Mouse (Mus musculus): ENCODE measurements around the gene Flt3l. TPM values are rescaled to one million over a fixed set of nuclear protein-coding genes. Genes with fewer than 3 reads are reported as not detected.

Flt3l gene
- polyA plus RNA-seq (2015; fragmentation: Nextera tagmentation; extraction: Ambion mirVana), result 2.2 and 2.5 TPM in 2 replicates

- Histone ChIP-seq H3K4me2 (ENCODE audit: low read depth, low read length) (peak within 1 kb of the TSS; percentile 79), H3K9me3 (ENCODE audit: control insufficient read depth, low read length) (peaks cover 3% of the 10 kb centered on the region; the same call in 1 of the 2 replicates), H3K4me1 (ENCODE audit: control insufficient read depth, insufficient read depth, low read length) (peaks cover 3% of the 10 kb centered on the region; the same call in 1 of the 2 replicates), H3K9ac (ENCODE audit: low read depth, low read length) (peak within 1 kb of the TSS; percentile 81), H3K36me3 (ENCODE audit: control insufficient read depth, insufficient read depth, low read length) (no peaks in the 10 kb centered on the region), H3K27me3 (replicated peaks; ENCODE audit: control insufficient read depth, insufficient read depth, low read length) (no peaks in the 10 kb centered on the region), H3K27ac (ENCODE audit: low read length) (no peak within 1 kb of the TSS), H3K4me3 (ENCODE audit: low read length) (peak within 1 kb of the TSS; percentile 74)
- peak; percentile 88 for ATAC-seq
- WGBS, result 2% methylated on average over 29 of the region's 29 CpGs
Measured at GRCm38 (mm10) chr7:45135993-45136567, at the start of gene Flt3l, which contains the start of gene Gm45713. TSS of gene Flt3l (minus strand) at chr7:45136432. TSS of gene Gm45713 (minus strand) at chr7:45136231.

- no peak overlapping the region for H3K9ac ChIP-seq (ENCODE audit: low read depth, low read length)
- no peak for ATAC-seq
- H3K27me3 ChIP-seq (replicated peaks; ENCODE audit: control insufficient read depth, insufficient read depth, low read length), result peaks cover 42% of the 10 kb centered on the region
- no peak overlapping the region for H3K4me3 ChIP-seq (ENCODE audit: low read length)
- no peaks in the 10 kb centered on the region for H3K4me1 ChIP-seq (ENCODE audit: control insufficient read depth, insufficient read depth, low read length)
- no peaks in the 10 kb centered on the region for H3K9me3 ChIP-seq (ENCODE audit: control insufficient read depth, low read length)
- H3K27ac ChIP-seq (ENCODE audit: low read length), result no peak overlapping the region
- no peak overlapping the region for H3K4me2 ChIP-seq (ENCODE audit: low read depth, low read length)
- no peaks in the 10 kb centered on the region for H3K36me3 ChIP-seq (ENCODE audit: control insufficient read depth, insufficient read depth, low read length)
- WGBS, result 71% methylated on average over 7 of the region's 7 CpGs
Measured at GRCm38 (mm10) chr7:45185921-45186320, 49.7 kb upstream of the Flt3l start.

- H3K4me2 ChIP-seq (ENCODE audit: low read depth, low read length), result no peak overlapping the region
- no peak overlapping the region for H3K9ac ChIP-seq (ENCODE audit: low read depth, low read length)
- H3K4me1 ChIP-seq (ENCODE audit: control insufficient read depth, insufficient read depth, low read length), result no peaks in the 10 kb centered on the region
- H3K36me3 ChIP-seq (ENCODE audit: control insufficient read depth, insufficient read depth, low read length), result no peaks in the 10 kb centered on the region
- WGBS, result 65% methylated on average over 7 of the region's 7 CpGs
- no peaks in the 10 kb centered on the region for H3K9me3 ChIP-seq (ENCODE audit: control insufficient read depth, low read length)
- H3K27ac ChIP-seq (ENCODE audit: low read length), result no peak overlapping the region
- H3K27me3 ChIP-seq (replicated peaks; ENCODE audit: control insufficient read depth, insufficient read depth, low read length), result peaks cover 63% of the 10 kb centered on the region
- no peak for ATAC-seq
- no peak overlapping the region for H3K4me3 ChIP-seq (ENCODE audit: low read length)
Measured at GRCm38 (mm10) chr7:45183672-45184071, 47.4 kb upstream of the Flt3l start.

- Histone ChIP-seq H3K36me3 (ENCODE audit: control insufficient read depth, insufficient read depth, low read length) (no peaks in the 10 kb centered on the region), H3K27me3 (replicated peaks; ENCODE audit: control insufficient read depth, insufficient read depth, low read length) (peaks cover 74% of the 10 kb centered on the region), H3K4me3 (ENCODE audit: low read length) (peak overlapping the region; percentile 39), H3K27ac (ENCODE audit: low read length) (no peak overlapping the region), H3K4me2 (ENCODE audit: low read depth, low read length) (peak overlapping the region; percentile 66), H3K4me1 (ENCODE audit: control insufficient read depth, insufficient read depth, low read length) (no peaks in the 10 kb centered on the region), H3K9ac (ENCODE audit: low read depth, low read length) (peak overlapping the region; percentile 15; the same call in 1 of the 2 replicates), H3K9me3 (ENCODE audit: control insufficient read depth, low read length) (no peaks in the 10 kb centered on the region)
- peak; percentile 40 for ATAC-seq
- WGBS, result 17% methylated on average over 11 of the region's 11 CpGs
Measured at GRCm38 (mm10) chr7:45182606-45183005, 46.4 kb upstream of the Flt3l start.

- H3K9ac ChIP-seq (ENCODE audit: low read depth, low read length), result peak overlapping the region; percentile 15; the same call in 1 of the 2 replicates
- peak; percentile 97 for ATAC-seq
- no peak overlapping the region for H3K27ac ChIP-seq (ENCODE audit: low read length)
- H3K9me3 ChIP-seq (ENCODE audit: control insufficient read depth, low read length), result no peaks in the 10 kb centered on the region
- WGBS, result under 1% methylated on average over 34 of the region's 34 CpGs
- peak overlapping the region; percentile 66 for H3K4me2 ChIP-seq (ENCODE audit: low read depth, low read length)
- peaks cover 78% of the 10 kb centered on the region for H3K27me3 ChIP-seq (replicated peaks; ENCODE audit: control insufficient read depth, insufficient read depth, low read length)
- no peaks in the 10 kb centered on the region for H3K4me1 ChIP-seq (ENCODE audit: control insufficient read depth, insufficient read depth, low read length)
- peak overlapping the region; percentile 39 for H3K4me3 ChIP-seq (ENCODE audit: low read length)
- H3K36me3 ChIP-seq (ENCODE audit: control insufficient read depth, insufficient read depth, low read length), result no peaks in the 10 kb centered on the region
Measured at GRCm38 (mm10) chr7:45182199-45182601, 46.0 kb upstream of the Flt3l start.

- peak overlapping the region; percentile 19 for H3K4me3 ChIP-seq (ENCODE audit: low read length)
- H3K9me3 ChIP-seq (ENCODE audit: control insufficient read depth, low read length), result no peaks in the 10 kb centered on the region
- H3K4me1 ChIP-seq (ENCODE audit: control insufficient read depth, insufficient read depth, low read length), result no peaks in the 10 kb centered on the region
- ATAC-seq, result peak; percentile 14; the same call in 1 of the 2 replicates
- 4% methylated on average over 35 of the region's 35 CpGs for WGBS
- H3K9ac ChIP-seq (ENCODE audit: low read depth, low read length), result no peak overlapping the region
- no peaks in the 10 kb centered on the region for H3K36me3 ChIP-seq (ENCODE audit: control insufficient read depth, insufficient read depth, low read length)
- peak overlapping the region; percentile 66 for H3K4me2 ChIP-seq (ENCODE audit: low read depth, low read length)
- H3K27ac ChIP-seq (ENCODE audit: low read length), result no peak overlapping the region
- peaks cover 84% of the 10 kb centered on the region for H3K27me3 ChIP-seq (replicated peaks; ENCODE audit: control insufficient read depth, insufficient read depth, low read length)
Measured at GRCm38 (mm10) chr7:45181540-45181939, 45.3 kb upstream of the Flt3l start.

GRCm38 (mm10) chr7:45180896-45181477 lies 44.8 kb upstream of the Flt3l start, which contains the start of gene Pth2:
TSS of gene Pth2 (plus strand) at chr7:45180995.
- Histone ChIP-seq H3K9me3 (ENCODE audit: control insufficient read depth, low read length) (no peaks in the 10 kb centered on the region), H3K27ac (ENCODE audit: low read length) (no peak within 1 kb of the TSS), H3K4me2 (ENCODE audit: low read depth, low read length) (peak within 1 kb of the TSS; percentile 66), H3K4me3 (ENCODE audit: low read length) (peak within 1 kb of the TSS; percentile 19), H3K27me3 (replicated peaks; ENCODE audit: control insufficient read depth, insufficient read depth, low read length) (peaks cover 85% of the 10 kb centered on the region), H3K36me3 (ENCODE audit: control insufficient read depth, insufficient read depth, low read length) (no peaks in the 10 kb centered on the region), H3K9ac (ENCODE audit: low read depth, low read length) (no peak within 1 kb of the TSS), H3K4me1 (ENCODE audit: control insufficient read depth, insufficient read depth, low read length) (0 out of 2 replicates have a peak, but pooled peaks cover 4% of the 10 kb centered on the region)
- ATAC-seq, result no peak
- WGBS, result 22% methylated on average over 20 of the region's 20 CpGs

- Histone ChIP-seq H3K27ac (ENCODE audit: low read length) (no peak within 1 kb of the TSS), H3K9ac (ENCODE audit: low read depth, low read length) (no peak within 1 kb of the TSS), H3K27me3 (replicated peaks; ENCODE audit: control insufficient read depth, insufficient read depth, low read length) (peaks cover 94% of the 10 kb centered on the region), H3K4me3 (ENCODE audit: low read length) (no peak within 1 kb of the TSS), H3K9me3 (ENCODE audit: control insufficient read depth, low read length) (no peaks in the 10 kb centered on the region), H3K4me2 (ENCODE audit: low read depth, low read length) (no peak within 1 kb of the TSS), H3K4me1 (ENCODE audit: control insufficient read depth, insufficient read depth, low read length) (0 out of 2 replicates have a peak, but pooled peaks cover 8% of the 10 kb centered on the region), H3K36me3 (ENCODE audit: control insufficient read depth, insufficient read depth, low read length) (no peaks in the 10 kb centered on the region)
- no peak for ATAC-seq
- WGBS, result 25% methylated on average over 7 of the region's 7 CpGs
Measured at GRCm38 (mm10) chr7:45179469-45179868, 43.2 kb upstream of the Flt3l start, which contains the start of gene Gfy. TSS of gene Gfy (minus strand) at chr7:45179569.

- Histone ChIP-seq H3K9ac (ENCODE audit: low read depth, low read length) (no peak overlapping the region), H3K4me3 (ENCODE audit: low read length) (no peak overlapping the region), H3K27me3 (replicated peaks; ENCODE audit: control insufficient read depth, insufficient read depth, low read length) (peaks cover 91% of the 10 kb centered on the region), H3K9me3 (ENCODE audit: control insufficient read depth, low read length) (no peaks in the 10 kb centered on the region), H3K4me1 (ENCODE audit: control insufficient read depth, insufficient read depth, low read length) (0 out of 2 replicates have a peak, but pooled peaks cover 8% of the 10 kb centered on the region), H3K27ac (ENCODE audit: low read length) (no peak overlapping the region), H3K36me3 (ENCODE audit: control insufficient read depth, insufficient read depth, low read length) (no peaks in the 10 kb centered on the region), H3K4me2 (ENCODE audit: low read depth, low read length) (no peak overlapping the region)
- WGBS, result 24% methylated on average over 7 of the region's 7 CpGs
- ATAC-seq, result no peak
Measured at GRCm38 (mm10) chr7:45178550-45178949, 42.3 kb upstream of the Flt3l start.
